ENCODE assay signal across 16 mouse cellular contexts in the genomic region with DNA sequence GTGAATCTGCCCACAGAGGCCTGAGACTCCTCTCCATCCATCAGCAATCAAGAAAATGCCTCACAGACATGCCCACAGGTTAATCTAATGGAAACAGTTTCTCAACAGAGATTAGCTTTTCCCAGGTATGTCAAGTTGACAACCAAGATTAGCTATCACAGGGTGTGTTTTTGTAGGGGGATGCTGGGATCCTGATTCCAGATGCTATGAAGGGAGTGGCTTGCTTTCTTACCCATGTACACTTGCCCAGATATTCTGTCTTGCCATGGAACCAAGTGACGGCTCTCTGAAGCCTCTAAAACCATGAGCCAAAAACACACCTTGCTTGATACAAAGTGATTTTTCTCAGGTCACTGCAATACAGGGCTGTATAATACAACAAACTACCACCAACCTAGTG.
"Had no signal": no experiment of that assay in that cellular context is flagged by ENCODE, and none has a peak within 500 bp of the region (broad histone marks: within the 10 kb centered on the region; RNA-seq: fewer than 3 reads in every experiment).

No protein-coding gene starts in this region.

- H3K27me3 ChIP-seq: neural tube, embryonic 13.5 days; neural tube, embryonic 15.5 days; stomach, embryonic 15.5 days had no signal

- DNase-seq: retina, postnatal 1 day; right cerebral cortex, adult 18-20 months; right cerebral cortex, postnatal 14 days; right cerebral cortex, postnatal 25 days; right cerebral cortex, postnatal 4 days; spleen, adult 18-20 months; thymus, adult 18-20 months; thymus, adult 2 months; thymus, postnatal 14 days; thymus, postnatal 25 days; thymus, postnatal 36 days; thymus, postnatal 4 days had no signal

- H3K27ac ChIP-seq: neural tube, embryonic 13.5 days; neural tube, embryonic 15.5 days; stomach, embryonic 15.5 days; stomach, postnatal 0 days had no signal

- H3K4me2 ChIP-seq: neural tube, embryonic 13.5 days; neural tube, embryonic 15.5 days; stomach, embryonic 15.5 days had no signal

- H3K9me3 ChIP-seq: neural tube, embryonic 13.5 days; neural tube, embryonic 15.5 days; stomach, embryonic 15.5 days had no signal

- H3K4me3 ChIP-seq: neural tube, embryonic 13.5 days; neural tube, embryonic 15.5 days; stomach, embryonic 15.5 days had no signal

- H3K9ac ChIP-seq: neural tube, embryonic 13.5 days; neural tube, embryonic 15.5 days; stomach, embryonic 15.5 days had no signal

- H3K36me3 ChIP-seq: neural tube, embryonic 13.5 days; neural tube, embryonic 15.5 days; stomach, embryonic 15.5 days had no signal
